Mouse (Mus musculus) MEL (cell line): ENCODE measurements around the gene Rnf157. TPM values are rescaled to one million over a fixed set of nuclear protein-coding genes. Genes with fewer than 3 reads are reported as not detected.

ENCODE experiments used
- DNase-seq: peaks from one replicate; pipeline ENCODE4 v3.0.0; 2011; ENCODE audit warnings: low read depth, low spot score
- H3K27ac ChIP-seq: 2 replicates; pipeline ENCODE4 v1.5.1; 2012; ENCODE audit warnings: low read depth, mild to moderate bottlenecking, control low read depth, low read length, moderate library complexity; ENCODE audit not compliant: control insufficient read depth
- H3K27me3 ChIP-seq, 2 experiments: fragments of 150-350 bp in 1 of 2; sonication (generic) in 1 of 2; 2 replicates each; pipeline ENCODE4 v1.6.1; 2012; ENCODE audit warnings: low read length in 2 of 2, mild to moderate bottlenecking in 2 of 2, improper control_type of control experiment in 1 of 2, moderate library complexity in 1 of 2; ENCODE audit not compliant: insufficient read depth in 2 of 2, control insufficient read depth in 1 of 2
- H3K36me3 ChIP-seq, 2 experiments: 2 replicates each; pipeline ENCODE4 v1.6.1; 2012 to 2014; ENCODE audit warnings: low read length in 2 of 2, improper control_type of control experiment in 1 of 2, inconsistent platforms in 1 of 2, mild to moderate bottlenecking in 1 of 2; ENCODE audit not compliant: insufficient read depth in 2 of 2, control insufficient read depth in 1 of 2
- H3K4me1 ChIP-seq, 2 experiments: fragments of 150-350 bp in 1 of 2; sonication (generic) in 1 of 2; 2 replicates each; pipeline ENCODE4 v1.6.1; 2012; ENCODE audit warnings: low read length in 2 of 2, improper control_type of control experiment in 1 of 2, mild to moderate bottlenecking in 1 of 2; ENCODE audit not compliant: insufficient read depth in 2 of 2, control insufficient read depth in 1 of 2
- H3K4me3 ChIP-seq, 2 experiments: fragments of 150-350 bp in 1 of 2; sonication (generic) in 1 of 2; 2 replicates each; pipeline ENCODE4 v1.5.1; 2012; ENCODE audit warnings: low read depth in 2 of 2, low read length in 2 of 2, mild to moderate bottlenecking in 2 of 2, moderate library complexity in 2 of 2, control low read depth in 1 of 2, improper control_type of control experiment in 1 of 2; ENCODE audit not compliant: control insufficient read depth in 1 of 2, insufficient read depth in 1 of 2
- H3K79me2 ChIP-seq: 2 replicates; pipeline ENCODE4 v1.6.1; 2012; ENCODE audit warnings: mild to moderate bottlenecking, low read length, moderate library complexity; ENCODE audit not compliant: control insufficient read depth, poor library complexity, insufficient read depth
- H3K9ac ChIP-seq: 2 replicates; pipeline ENCODE4 v1.6.1; 2012; ENCODE audit warnings: low read depth, mild to moderate bottlenecking, control low read depth, low read length, moderate library complexity; ENCODE audit not compliant: control insufficient read depth, poor library complexity, severe bottlenecking
- H3K9me3 ChIP-seq: fragments of 150-350 bp; sonication (generic); replicated peaks from 2 replicates; pipeline ENCODE4 v1.6.1; 2012; ENCODE audit warnings: mild to moderate bottlenecking, low read length, improper control_type of control experiment, moderate library complexity; ENCODE audit not compliant: insufficient read depth
- CHD1 ChIP-seq: IDR thresholded peaks from 2 replicates; pipeline ENCODE4 v1.6.1; 2012; ENCODE audit warnings: low read depth, mild to moderate bottlenecking, inconsistent platforms, low read length, improper control_type of control experiment
- CHD2 ChIP-seq: IDR thresholded peaks from 2 replicates; pipeline ENCODE4 v1.6.1; 2011; ENCODE audit warnings: low read length, improper control_type of control experiment
- CTCF ChIP-seq, 3 experiments: IDR thresholded peaks in 2 of 3; conservative IDR thresholded peaks in 1 of 3; 2 replicates each; pipeline ENCODE4 v1.5.1; 2011 to 2012; ENCODE audit warnings: low read length in 3 of 3, low read depth in 2 of 3, mild to moderate bottlenecking in 2 of 3, improper control_type of control experiment in 1 of 3, inconsistent platforms in 1 of 3, mixed read lengths in 1 of 3, moderate library complexity in 1 of 3; ENCODE audit not compliant: control insufficient read depth in 1 of 3, insufficient read depth in 1 of 3, poor library complexity in 1 of 3, severe bottlenecking in 1 of 3
- ELF1 ChIP-seq: IDR thresholded peaks from 2 replicates; pipeline ENCODE4 v1.6.1; 2014; ENCODE audit warnings: low read depth, mild to moderate bottlenecking, inconsistent platforms, low read length, improper control_type of control experiment, moderate library complexity
- EP300 ChIP-seq, 2 experiments: IDR thresholded peaks; 2 replicates each; pipeline ENCODE4 v1.6.1; 2011; ENCODE audit warnings: improper control_type of control experiment in 2 of 2, low read length in 2 of 2, low read depth in 1 of 2, mild to moderate bottlenecking in 1 of 2
- GABPA ChIP-seq: IDR thresholded peaks from 2 replicates; pipeline ENCODE4 v1.6.1; 2012; ENCODE audit warnings: low read depth, mild to moderate bottlenecking, inconsistent platforms, low read length, improper control_type of control experiment, moderate library complexity
- GATA1 ChIP-seq: IDR thresholded peaks from 2 replicates; pipeline ENCODE4 v1.6.1; 2011; ENCODE audit warnings: low read depth, low read length, improper control_type of control experiment
- HCFC1 ChIP-seq: IDR thresholded peaks from 2 replicates; pipeline ENCODE4 v1.6.1; 2012; ENCODE audit warnings: low read depth, mild to moderate bottlenecking, inconsistent platforms, low read length, improper control_type of control experiment, moderate library complexity
- JUND ChIP-seq: IDR thresholded peaks from 2 replicates; pipeline ENCODE4 v1.6.1; 2011; ENCODE audit warnings: low read depth, mild to moderate bottlenecking, improper control_type of control experiment, low read length
- KAT2A ChIP-seq: conservative IDR thresholded peaks from 2 replicates; pipeline ENCODE4 v1.6.1; 2012; ENCODE audit warnings: low read depth, low read length, improper control_type of control experiment, inconsistent platforms
- MAX ChIP-seq: IDR thresholded peaks from 2 replicates; pipeline ENCODE4 v1.6.1; 2011; ENCODE audit warnings: low read length, improper control_type of control experiment
- MAZ ChIP-seq: IDR thresholded peaks from 2 replicates; pipeline ENCODE4 v1.6.1; 2012; ENCODE audit warnings: low read depth, mild to moderate bottlenecking, inconsistent platforms, low read length, improper control_type of control experiment
- MXI1 ChIP-seq: IDR thresholded peaks from 2 replicates; pipeline ENCODE4 v1.6.1; 2011; ENCODE audit warnings: mild to moderate bottlenecking, low read depth, low read length, improper control_type of control experiment
- MYC ChIP-seq: IDR thresholded peaks from 2 replicates; pipeline ENCODE4 v1.6.1; 2011; ENCODE audit warnings: low read depth, mild to moderate bottlenecking, low read length, improper control_type of control experiment, moderate library complexity
- NRF1 ChIP-seq: IDR thresholded peaks from 2 replicates; pipeline ENCODE4 v1.6.1; 2014; ENCODE audit warnings: low read depth, mild to moderate bottlenecking, inconsistent platforms, low read length, improper control_type of control experiment, moderate library complexity; ENCODE audit not compliant: poor library complexity, insufficient read depth, severe bottlenecking
- RAD21 ChIP-seq: IDR thresholded peaks from 2 replicates; pipeline ENCODE4 v1.6.1; 2011; ENCODE audit warnings: mild to moderate bottlenecking, low read depth, low read length, improper control_type of control experiment
- RCOR1 ChIP-seq: IDR thresholded peaks from 2 replicates; pipeline ENCODE4 v1.6.1; 2012; ENCODE audit warnings: low read depth, mild to moderate bottlenecking, inconsistent platforms, low read length, improper control_type of control experiment
- SIN3A ChIP-seq: IDR thresholded peaks from 2 replicates; pipeline ENCODE4 v1.6.1; 2012; ENCODE audit warnings: low read length, improper control_type of control experiment, inconsistent platforms
- TAL1 ChIP-seq: IDR thresholded peaks from 2 replicates; pipeline ENCODE4 v1.6.1; 2012; ENCODE audit warnings: mild to moderate bottlenecking, inconsistent platforms, low read length, moderate library complexity, mixed read lengths
- TBP ChIP-seq: IDR thresholded peaks from 2 replicates; pipeline ENCODE4 v1.8.0; 2011; ENCODE audit warnings: low read depth, low read length, improper control_type of control experiment
- UBTF ChIP-seq: IDR thresholded peaks from 2 replicates; pipeline ENCODE4 v1.6.1; 2012; ENCODE audit warnings: low read depth, mild to moderate bottlenecking, inconsistent platforms, low read length, improper control_type of control experiment, moderate library complexity, borderline replicate concordance; ENCODE audit not compliant: insufficient read depth
- USF2 ChIP-seq, 2 experiments: IDR thresholded peaks; 2 replicates each; pipeline ENCODE4 v1.6.1; 2011 to 2012; ENCODE audit warnings: improper control_type of control experiment in 2 of 2, low read length in 2 of 2, borderline replicate concordance in 1 of 2, inconsistent platforms in 1 of 2, low read depth in 1 of 2, mild to moderate bottlenecking in 1 of 2; ENCODE audit not compliant: insufficient read depth in 1 of 2
- ZC3H11A ChIP-seq: IDR thresholded peaks from 2 replicates; pipeline ENCODE4 v1.6.1; 2012; ENCODE audit warnings: low read depth, mild to moderate bottlenecking, inconsistent platforms, low read length, improper control_type of control experiment
- ZMIZ1 ChIP-seq: IDR thresholded peaks from 2 replicates; pipeline ENCODE4 v1.6.1; 2012; ENCODE audit warnings: low read depth, mild to moderate bottlenecking, inconsistent platforms, low read length, improper control_type of control experiment, moderate library complexity
- ZNF384 ChIP-seq: IDR thresholded peaks from 2 replicates; pipeline ENCODE4 v1.6.1; 2012; ENCODE audit warnings: low read depth, mild to moderate bottlenecking, inconsistent platforms, low read length, improper control_type of control experiment
- polyA plus RNA-seq, 2 experiments: library from polyadenylated mRNA; stranded (reverse) in 1 of 2; unstranded in 1 of 2; fragments of >175 nt in 1 of 2; fragments of >200 nt in 1 of 2; gene quantifications; 2 replicates each; pipeline versions ENCODE4 v1.2.1 to v1.2.4; 2012; ENCODE audit warnings: low replicate concordance in 2 of 2, low read depth in 1 of 2; ENCODE audit not compliant: insufficient read length in 2 of 2, insufficient read depth in 1 of 2, missing spikeins in 1 of 2
- total RNA-seq: library from RNA; depleted of rRNA; stranded (reverse); fragments of 300-350 nt; gene quantifications from 2 replicates; pipeline ENCODE4 v1.2.3, GENCODE M21; 2012

The Rnf157 gene
- total and polyA plus RNA-seq, 3 experiments = 7.5 to 10.9 TPM; not detected in 1

- TF ChIP-seq ZC3H11A = no peak
- peak; percentile 65; the same call in 1 of the 2 replicates for TF ChIP-seq MAZ
- no peak for TF ChIP-seq RAD21
- peak; percentile 89 for TF ChIP-seq SIN3A
- TF ChIP-seq MAX = peak; percentile 86
- TF ChIP-seq MYC = peak; percentile 84; the same call in 1 of the 2 replicates
- peak; percentile 92 for TF ChIP-seq TBP
- TF ChIP-seq RCOR1 = peak; percentile 71
Measured at GRCm38 (mm10) chr11:116423782-116424620, 11.2 kb upstream of the Rnf157 start (continued).

- Histone ChIP-seq H3K27me3 (no peaks in the 10 kb centered on the region), H3K27ac (no peak overlapping the region), H3K79me2 (no peaks in the 10 kb centered on the region)
- DNase-seq = no peak
- TF ChIP-seq CHD1 (no peak), CHD2 (no peak), ZMIZ1 (no peak), CTCF (IDR thresholded peaks at IDR 0.05 in 2 of 3, conservative IDR thresholded peaks at IDR 0.05 in 1 of 3; ENCODE audit: control insufficient read depth in 1 of 3, insufficient read depth in 1 of 3, low read depth in 2 of 3, low read length in 3 of 3, poor library complexity in 1 of 3, severe bottlenecking in 1 of 3) (no peak), ZC3H11A (no peak), GATA1 (no peak), NRF1 (no peak), KAT2A (no peak), RAD21 (no peak), EP300 (IDR thresholded peaks at IDR 0.05; ENCODE audit: low read depth in 1 of 2, low read length in 2 of 2) (no peak), ZNF384 (no peak)
- TF ChIP-seq, all 39 proteins: peak for 0
- H3K9ac ChIP-seq = no peak overlapping the region
- no peak overlapping the region for H3K4me3 ChIP-seq
- peaks cover 10 to 21% of the 10 kb centered on the region in 2 experiments for H3K4me1 ChIP-seq
- no peaks in the 10 kb centered on the region for H3K9me3 ChIP-seq
- peaks cover 0 to 17% of the 10 kb centered on the region in 2 experiments; a peak in 2 of 4 replicates for H3K36me3 ChIP-seq
Measured at GRCm38 (mm10) chr11:116423214-116423613, 10.4 kb upstream of the Rnf157 start.

GRCm38 (mm10) chr11:116422562-116422961 lies 9.7 kb upstream of the Rnf157 start:
- H3K36me3 ChIP-seq = peaks cover 0 to 17% of the 10 kb centered on the region in 2 experiments; a peak in 2 of 4 replicates
- no peaks in the 10 kb centered on the region for H3K79me2 ChIP-seq
- no peak overlapping the region for H3K4me3 ChIP-seq
- peaks cover 10 to 20% of the 10 kb centered on the region in 2 experiments for H3K4me1 ChIP-seq
- no peak for DNase-seq
- no peaks in the 10 kb centered on the region for H3K27me3 ChIP-seq
- H3K9ac ChIP-seq = no peak overlapping the region
- TF ChIP-seq TAL1 (no peak), RCOR1 (no peak), MYC (no peak), MXI1 (no peak), UBTF (no peak), SIN3A (no peak), HCFC1 (no peak), RAD21 (no peak), ELF1 (no peak), GABPA (no peak), CHD2 (no peak), EP300 (IDR thresholded peaks at IDR 0.05; ENCODE audit: low read depth in 1 of 2, low read length in 2 of 2) (no peak), ZMIZ1 (no peak), JUND (no peak), USF2 (IDR thresholded peaks at IDR 0.05; ENCODE audit: borderline replicate concordance in 1 of 2, insufficient read depth in 1 of 2, low read depth in 1 of 2, low read length in 2 of 2) (no peak), TBP (no peak), GATA1 (no peak), MAZ (no peak)
- H3K9me3 ChIP-seq = no peaks in the 10 kb centered on the region
- no peak overlapping the region for H3K27ac ChIP-seq
